Mouse (Mus musculus) limb, embryonic 15.5 days (tissue): ENCODE data around the gene Terf2. TPM values are rescaled to one million over a fixed set of nuclear protein-coding genes. Genes with fewer than 3 reads are reported as not detected.

Experiments used
- ATAC-seq: fragments of 200-750 bp; cut with Nextera tagmentation; 2 replicates; pipeline ENCODE4 v1.8.0; 2017; ENCODE audit warnings: low read depth, moderate TSS enrichment; ENCODE audit not compliant: insufficient number of reproducible peaks, low FRiP score, low TSS enrichment
- H3K27ac ChIP-seq: fragments of 300-500 bp; sonication (generic); 2 replicates; pipeline ENCODE4 v1.5.1; 2015; ENCODE audit warnings: moderate library complexity, mild to moderate bottlenecking, inconsistent platforms
- H3K27me3 ChIP-seq: fragments of 300-500 bp; sonication (generic); 2 replicates; pipeline ENCODE4 v1.6.1; 2015; ENCODE audit warnings: inconsistent platforms
- H3K36me3 ChIP-seq: fragments of 300-500 bp; sonication (generic); 2 replicates; pipeline ENCODE4 v1.6.1; 2015; ENCODE audit warnings: inconsistent platforms
- H3K4me1 ChIP-seq: fragments of 300-500 bp; sonication (generic); 2 replicates; pipeline ENCODE4 v1.6.1; 2015; ENCODE audit warnings: inconsistent platforms
- H3K4me2 ChIP-seq: fragments of 300-500 bp; sonication (generic); 2 replicates; pipeline ENCODE4 v1.6.1; 2015; ENCODE audit warnings: mild to moderate bottlenecking, inconsistent platforms
- H3K4me3 ChIP-seq: fragments of 300-500 bp; sonication (generic); 2 replicates; pipeline ENCODE4 v1.5.1; 2015; ENCODE audit warnings: mild to moderate bottlenecking, inconsistent platforms
- H3K9ac ChIP-seq: fragments of 300-500 bp; sonication (generic); 2 replicates; pipeline ENCODE4 v1.6.1; 2015; ENCODE audit warnings: inconsistent platforms
- H3K9me3 ChIP-seq: fragments of 300-500 bp; sonication (generic); 2 replicates; pipeline ENCODE4 v1.6.1; 2016; ENCODE audit warnings: inconsistent platforms
- WGBS: fragments of 180-500 bp; shearing (Covaris S2); methylation state at CpG from one replicate; pipeline ENCODE4 v1.1.7; 2015; 5-methylcytosine and 5-hydroxymethylcytosine counted together
- polyA plus RNA-seq: library from polyadenylated mRNA; unstranded; fragments of >200 nt; fragmentation: Nextera tagmentation; extraction: Ambion mirVana; gene quantifications from 2 replicates; pipeline ENCODE4 v1.2.1, GENCODE M21; 2015

The Terf2 gene
- polyA plus RNA-seq, 1 experiment from 2014 or later = 18.2 TPM

DNA sequence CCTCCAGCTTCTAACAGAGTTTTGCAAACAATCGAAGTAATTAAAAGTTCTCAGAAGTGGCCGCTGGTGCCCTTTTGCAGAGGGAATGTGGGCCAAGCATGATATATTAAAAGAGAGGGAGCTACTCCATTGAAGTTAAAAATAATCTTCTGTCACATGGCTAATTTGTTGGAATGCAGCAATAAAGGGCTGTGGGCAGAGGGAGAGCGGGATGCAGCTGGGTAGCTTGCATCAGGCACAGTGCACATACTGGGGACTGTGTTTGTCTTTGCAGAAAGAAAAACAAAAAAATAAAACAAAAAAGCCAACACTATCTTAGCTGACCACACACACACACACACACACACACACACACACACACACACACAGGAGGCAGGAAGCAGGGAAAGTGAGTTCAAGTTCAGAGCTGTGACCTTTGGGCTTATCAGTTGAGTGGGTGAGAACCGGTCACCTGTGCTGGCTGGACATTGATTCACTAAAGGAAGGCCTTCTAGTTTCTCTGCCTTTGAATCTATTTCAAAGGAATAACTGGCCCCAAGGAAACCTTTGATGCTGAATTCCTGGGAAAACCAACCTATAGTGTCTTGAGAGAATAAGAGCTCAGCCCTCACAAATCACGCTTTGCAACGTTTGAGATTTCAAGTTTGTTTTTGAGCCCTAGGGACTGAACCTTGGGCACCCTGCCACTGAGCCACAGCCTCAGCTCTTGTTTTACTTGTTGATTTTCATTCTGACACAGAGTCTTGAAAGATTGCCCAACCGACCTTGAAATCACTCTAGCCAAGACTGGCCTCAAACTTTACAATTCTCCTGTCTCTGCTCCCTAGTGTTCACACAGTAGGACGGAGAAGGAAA is 33.1 kb upstream of the Terf2 start:
- H3K9ac ChIP-seq = no peak overlapping the region
- H3K4me3 ChIP-seq = no peak overlapping the region
- H3K9me3 ChIP-seq = no peaks in the 10 kb centered on the region
- peaks cover 22% of the 10 kb centered on the region for H3K4me1 ChIP-seq
- WGBS = 34% methylated on average over 8 of the region's 8 CpGs
- H3K27me3 ChIP-seq = no peaks in the 10 kb centered on the region
- ATAC-seq = no peak
- H3K4me2 ChIP-seq = no peak overlapping the region
- H3K27ac ChIP-seq = peak overlapping the region; percentile 62
- no peaks in the 10 kb centered on the region for H3K36me3 ChIP-seq

DNA sequence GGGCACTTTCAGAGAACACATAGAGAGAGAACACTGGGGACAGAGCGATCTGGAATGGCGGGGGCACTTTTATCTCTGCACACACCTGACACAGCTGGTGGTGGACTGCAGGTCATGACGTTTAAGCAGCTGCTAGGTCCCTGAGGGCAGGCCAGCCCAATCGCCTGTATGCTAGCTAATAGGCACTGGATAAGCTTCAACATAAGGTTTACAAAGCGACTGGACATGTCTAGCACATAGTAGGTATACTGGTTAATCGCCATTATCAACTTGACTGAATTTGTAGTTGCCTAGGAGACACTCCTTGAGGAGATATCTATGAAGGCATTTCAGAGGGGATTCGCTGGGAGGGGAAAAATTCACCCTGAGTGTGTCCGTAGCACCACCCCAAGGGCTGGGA is 28.0 kb upstream of the Terf2 start:
- H3K4me1 ChIP-seq = peaks cover 9% of the 10 kb centered on the region
- no peak overlapping the region for H3K9ac ChIP-seq
- WGBS = 67% methylated on average over 8 of the region's 8 CpGs
- H3K9me3 ChIP-seq = no peaks in the 10 kb centered on the region
- H3K27me3 ChIP-seq = no peaks in the 10 kb centered on the region
- no peak overlapping the region for H3K4me3 ChIP-seq
- H3K36me3 ChIP-seq = no peaks in the 10 kb centered on the region
- ATAC-seq = no peak
- no peak overlapping the region for H3K27ac ChIP-seq
- no peak overlapping the region for H3K4me2 ChIP-seq

DNA sequence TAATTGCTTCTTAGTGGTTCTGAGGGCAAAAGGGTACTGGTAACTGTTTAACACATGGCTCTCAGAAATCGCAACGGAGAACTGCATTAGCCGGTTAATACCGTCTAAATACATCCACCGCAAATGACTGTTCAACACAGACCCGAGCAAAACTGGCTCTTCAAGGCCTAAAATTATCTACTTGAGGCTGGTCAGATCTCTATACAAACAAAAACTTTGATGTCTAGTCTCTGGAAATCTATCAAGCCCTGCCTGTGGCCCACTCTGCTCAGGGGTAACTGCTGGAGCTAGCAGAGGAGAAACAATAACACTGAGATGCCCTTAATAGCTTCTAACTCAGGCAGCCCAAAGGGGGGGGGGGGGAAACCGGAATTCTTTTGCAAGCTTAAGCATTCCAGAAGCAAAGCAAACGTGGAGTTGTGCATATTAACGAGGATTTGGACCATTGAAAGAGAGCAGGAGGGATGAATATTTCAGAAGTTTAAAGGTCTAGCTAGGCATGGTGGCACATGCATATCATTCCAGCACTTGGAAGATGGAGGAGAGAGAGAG is 26.8 kb upstream of the Terf2 start:
- ATAC-seq = no peak
- H3K27me3 ChIP-seq = no peaks in the 10 kb centered on the region
- no peak overlapping the region for H3K27ac ChIP-seq
- WGBS = 14% methylated on average over 9 of the region's 9 CpGs
- peaks cover 11% of the 10 kb centered on the region; the same call in 1 of the 2 replicates for H3K4me1 ChIP-seq
- H3K9me3 ChIP-seq = no peaks in the 10 kb centered on the region
- no peak overlapping the region for H3K9ac ChIP-seq
- no peak overlapping the region for H3K4me3 ChIP-seq
- no peak overlapping the region for H3K4me2 ChIP-seq
- no peaks in the 10 kb centered on the region for H3K36me3 ChIP-seq

DNA sequence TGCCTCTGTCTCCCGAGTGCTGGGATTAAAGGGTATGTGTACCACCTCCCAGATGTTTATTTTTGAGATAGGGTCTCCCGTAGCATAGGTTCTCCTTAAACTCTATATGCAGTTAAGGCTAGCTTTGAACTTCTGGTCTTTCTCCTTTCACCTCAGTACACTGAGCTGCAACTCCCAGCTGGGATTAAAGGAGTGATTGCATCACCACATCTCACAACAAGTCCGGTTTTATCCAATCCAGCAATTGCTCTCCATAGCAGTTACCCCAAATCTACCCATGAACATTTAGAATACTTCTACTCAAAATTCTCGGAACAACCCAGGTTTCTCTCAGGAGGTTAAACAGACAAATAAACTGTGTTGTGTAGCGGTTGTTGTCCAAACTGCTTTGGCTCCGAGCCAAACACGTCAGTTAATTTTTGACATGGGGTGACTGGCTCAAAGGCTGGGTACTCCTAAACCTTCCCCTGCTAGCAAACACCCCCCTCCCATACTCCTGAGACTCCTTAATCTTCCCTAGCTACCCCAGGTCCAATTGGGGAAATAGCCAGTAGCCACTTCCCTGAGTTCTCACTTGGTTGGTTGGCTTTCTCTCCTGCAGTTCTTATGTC is 25.4 kb upstream of the Terf2 start:
- no peak overlapping the region for H3K9ac ChIP-seq
- peaks cover 11% of the 10 kb centered on the region; the same call in 1 of the 2 replicates for H3K4me1 ChIP-seq
- H3K27me3 ChIP-seq = no peaks in the 10 kb centered on the region
- no peaks in the 10 kb centered on the region for H3K9me3 ChIP-seq
- ATAC-seq = no peak
- WGBS = 87% methylated on average over 7 of the region's 7 CpGs
- H3K4me2 ChIP-seq = no peak overlapping the region
- H3K4me3 ChIP-seq = no peak overlapping the region
- no peaks in the 10 kb centered on the region for H3K36me3 ChIP-seq
- no peak overlapping the region for H3K27ac ChIP-seq

DNA sequence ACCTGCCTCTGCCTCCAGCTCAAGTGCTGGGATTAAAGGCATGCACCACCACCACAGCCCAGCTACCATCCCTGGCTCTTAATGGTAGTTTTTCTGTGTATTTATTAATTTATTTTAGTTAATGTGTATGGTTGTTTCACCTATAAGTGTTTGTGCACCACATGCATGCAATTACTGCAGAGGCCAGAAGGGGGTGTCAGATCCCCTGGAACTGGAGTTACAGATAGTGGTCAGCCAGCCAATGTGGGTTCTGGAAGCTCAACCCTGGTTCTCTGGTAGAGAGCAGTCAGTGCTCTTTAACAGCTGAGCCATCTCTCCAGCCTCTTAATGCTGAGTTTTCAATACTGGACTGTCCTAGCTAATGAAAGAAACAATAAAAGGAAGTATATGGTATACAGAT is 24.5 kb upstream of the Terf2 start:
- no peak overlapping the region for H3K4me2 ChIP-seq
- no peak overlapping the region for H3K4me3 ChIP-seq
- no peak for ATAC-seq
- no peaks in the 10 kb centered on the region for H3K9me3 ChIP-seq
- no peaks in the 10 kb centered on the region for H3K27me3 ChIP-seq
- no peaks in the 10 kb centered on the region for H3K36me3 ChIP-seq
- H3K9ac ChIP-seq = no peak overlapping the region
- H3K4me1 ChIP-seq = peaks cover 18% of the 10 kb centered on the region
- no peak overlapping the region for H3K27ac ChIP-seq

DNA sequence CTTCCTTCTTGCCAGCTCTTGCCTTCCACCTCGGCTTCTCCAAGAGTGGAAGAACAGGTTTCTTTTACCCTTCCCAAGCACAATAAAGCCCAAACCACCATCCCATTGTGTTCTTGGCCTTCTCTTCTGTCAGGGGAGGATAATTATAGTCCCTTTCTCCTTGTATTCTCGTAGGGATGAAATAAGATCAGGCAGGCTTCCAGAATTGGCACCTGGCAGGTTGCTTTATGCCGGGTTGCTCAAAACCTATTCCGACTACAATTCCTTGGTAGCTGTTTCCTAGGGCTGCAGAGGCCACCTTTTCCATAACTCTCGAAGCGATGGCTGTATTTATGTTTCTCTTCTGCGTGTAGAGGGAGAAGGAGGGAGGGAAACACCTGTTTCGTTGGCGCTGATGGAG is 23.1 kb upstream of the Terf2 start:
- no peak for ATAC-seq
- H3K27ac ChIP-seq = peak overlapping the region; percentile 65
- H3K4me2 ChIP-seq = no peak overlapping the region
- peaks cover 27% of the 10 kb centered on the region for H3K4me1 ChIP-seq
- no peak overlapping the region for H3K4me3 ChIP-seq
- 43% methylated on average over 9 of the region's 9 CpGs for WGBS
- H3K9ac ChIP-seq = no peak overlapping the region
- no peaks in the 10 kb centered on the region for H3K9me3 ChIP-seq
- H3K36me3 ChIP-seq = no peaks in the 10 kb centered on the region
- no peaks in the 10 kb centered on the region for H3K27me3 ChIP-seq

DNA sequence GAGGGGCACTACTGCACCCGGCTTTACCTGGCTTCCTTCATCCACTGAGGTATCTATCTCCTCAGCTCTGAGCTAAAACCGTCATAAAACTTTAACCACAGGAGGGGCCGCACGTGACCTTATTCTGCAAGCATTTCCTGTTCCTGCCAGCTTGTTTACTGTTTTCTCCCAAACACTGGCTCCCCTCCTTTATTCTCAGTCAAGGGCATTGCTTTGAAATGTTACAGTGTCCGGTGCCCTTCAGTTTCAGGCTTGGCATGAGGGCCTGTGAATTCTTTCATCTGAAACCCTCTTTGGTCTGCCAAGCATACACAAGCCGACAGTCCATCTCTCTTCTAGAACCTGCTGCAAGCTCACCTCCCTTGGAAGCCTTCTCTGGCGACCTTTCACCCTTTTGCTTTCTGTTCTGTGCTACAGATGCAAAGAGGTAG is 22.5 kb upstream of the Terf2 start:
- H3K9ac ChIP-seq = no peak overlapping the region
- no peaks in the 10 kb centered on the region for H3K27me3 ChIP-seq
- peaks cover 31% of the 10 kb centered on the region for H3K4me1 ChIP-seq
- H3K4me2 ChIP-seq = no peak overlapping the region
- no peak for ATAC-seq
- no peak overlapping the region for H3K4me3 ChIP-seq
- H3K27ac ChIP-seq = peak overlapping the region; percentile 65
- no peaks in the 10 kb centered on the region for H3K9me3 ChIP-seq
- 25% methylated on average over 7 of the region's 7 CpGs for WGBS
- no peaks in the 10 kb centered on the region for H3K36me3 ChIP-seq

DNA sequence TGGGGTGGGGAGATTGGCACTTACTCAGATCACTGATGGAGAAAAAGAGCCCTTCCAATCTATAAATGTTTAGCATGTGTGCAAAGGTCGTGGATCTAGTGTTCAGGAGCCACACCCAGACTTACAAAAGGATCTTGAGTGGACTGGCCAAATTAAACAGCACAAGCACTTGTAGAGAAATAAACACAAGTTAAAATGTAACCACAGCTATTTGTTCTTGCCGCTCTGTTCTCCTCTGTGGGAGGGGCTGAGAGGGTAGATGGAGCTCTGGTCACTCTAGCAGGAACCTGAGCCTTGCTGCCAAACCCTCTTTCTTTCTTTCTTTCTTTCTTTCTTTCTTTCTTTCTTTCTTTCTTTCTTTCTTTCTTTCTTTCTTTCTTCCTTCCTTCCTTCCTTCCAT is 20.7 kb upstream of the Terf2 start:
- no peak overlapping the region for H3K4me3 ChIP-seq
- H3K4me2 ChIP-seq = no peak overlapping the region
- H3K4me1 ChIP-seq = peaks cover 38% of the 10 kb centered on the region
- 54% methylated on average over 2 of the region's 2 CpGs for WGBS
- no peak for ATAC-seq
- H3K36me3 ChIP-seq = no peaks in the 10 kb centered on the region
- no peaks in the 10 kb centered on the region for H3K9me3 ChIP-seq
- H3K9ac ChIP-seq = no peak overlapping the region
- no peaks in the 10 kb centered on the region for H3K27me3 ChIP-seq
- H3K27ac ChIP-seq = no peak overlapping the region

DNA sequence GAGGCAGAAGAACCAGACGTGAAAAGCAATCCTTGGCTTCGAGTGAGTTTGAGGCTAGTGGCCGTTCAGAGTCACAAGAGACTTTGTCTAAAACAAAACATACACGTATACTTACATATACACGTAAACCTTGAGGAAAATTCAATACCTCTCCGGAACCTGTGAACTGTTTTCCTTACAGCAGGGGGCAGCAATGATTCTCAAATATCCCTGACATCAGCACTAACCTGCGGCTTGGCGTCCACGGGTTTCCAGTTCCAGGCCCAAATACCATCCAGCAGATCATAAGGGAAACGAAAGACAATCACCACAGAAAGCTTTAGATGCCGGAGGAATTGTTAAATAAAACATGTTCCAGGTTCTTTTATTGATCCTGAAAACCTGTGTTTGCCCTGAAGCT is 19.7 kb upstream of the Terf2 start:
- Histone ChIP-seq H3K9ac (no peak overlapping the region), H3K4me2 (no peak overlapping the region), H3K4me3 (no peak overlapping the region), H3K9me3 (no peaks in the 10 kb centered on the region), H3K4me1 (peaks cover 39% of the 10 kb centered on the region), H3K36me3 (no peaks in the 10 kb centered on the region), H3K27me3 (no peaks in the 10 kb centered on the region), H3K27ac (no peak overlapping the region)
- ATAC-seq = no peak
- WGBS = 10% methylated on average over 11 of the region's 11 CpGs

DNA sequence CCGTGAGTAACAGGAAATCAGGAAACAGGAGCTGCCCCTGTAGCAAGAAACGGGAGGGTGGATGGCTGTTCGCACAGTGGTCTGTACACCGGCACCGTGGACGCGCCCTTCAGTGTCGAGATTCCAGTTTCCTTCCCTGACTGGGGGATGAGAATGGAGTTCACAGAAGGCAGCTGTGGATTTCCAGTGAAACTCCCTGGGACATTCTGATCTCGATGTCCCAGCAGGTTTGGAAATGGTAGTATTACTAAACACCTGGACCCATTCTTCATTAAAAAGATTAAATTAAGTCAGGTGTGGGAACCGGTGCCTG is 18.6 kb upstream of the Terf2 start:
- Histone ChIP-seq H3K9me3 (no peaks in the 10 kb centered on the region), H3K4me3 (no peak overlapping the region), H3K27ac (peak overlapping the region; percentile 77), H3K9ac (0 out of 2 replicates have a peak overlapping the region, but pooled peaks have one; percentile 14), H3K4me2 (peak overlapping the region; percentile 15; the same call in 1 of the 2 replicates), H3K4me1 (peaks cover 41% of the 10 kb centered on the region), H3K36me3 (no peaks in the 10 kb centered on the region), H3K27me3 (no peaks in the 10 kb centered on the region)
- WGBS = 32% methylated on average over 10 of the region's 10 CpGs
- ATAC-seq = no peak

DNA sequence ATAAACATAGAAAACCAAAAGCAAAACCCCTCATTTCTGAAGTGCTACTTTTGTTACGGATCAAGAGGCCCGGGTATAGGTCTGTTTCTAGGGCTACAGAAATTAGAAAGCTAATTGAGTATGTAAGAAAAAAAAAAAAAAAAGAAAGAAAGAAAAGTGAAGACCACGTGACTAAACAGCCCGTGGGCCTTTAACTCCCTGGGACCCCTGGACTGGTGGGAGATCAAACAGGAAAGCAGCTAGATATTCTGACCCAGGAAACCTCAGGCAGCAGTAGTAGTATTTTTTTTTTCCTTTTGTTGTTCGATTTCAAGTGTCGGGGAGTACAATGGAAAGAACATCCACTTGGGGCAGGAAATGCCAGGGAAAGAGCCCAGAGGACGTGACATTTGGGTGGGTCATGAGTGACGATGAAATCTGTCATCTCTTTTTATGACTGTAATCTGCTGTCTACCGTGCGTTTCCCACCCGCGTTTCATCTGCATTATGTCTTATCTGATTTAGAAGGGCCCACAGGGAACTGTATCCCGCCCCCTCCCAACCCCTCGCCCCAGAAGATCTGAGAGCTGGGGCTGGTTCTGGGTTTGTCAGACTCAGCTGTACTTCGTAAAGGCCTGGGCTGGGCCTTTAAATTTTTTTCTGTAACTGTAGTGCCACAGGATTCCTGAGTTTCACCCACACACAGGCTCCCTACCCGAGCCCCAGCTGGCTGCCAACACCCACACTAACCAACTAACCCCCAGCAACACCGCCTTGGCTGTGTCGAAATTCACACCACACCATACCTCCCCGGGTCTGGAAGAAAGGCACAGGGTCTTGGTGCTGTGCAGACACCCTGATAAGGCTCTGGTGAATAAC is 18.0 kb upstream of the Terf2 start:
- peaks cover 38% of the 10 kb centered on the region for H3K4me1 ChIP-seq
- peak overlapping the region; percentile 15; the same call in 1 of the 2 replicates for H3K4me2 ChIP-seq
- 0 out of 2 replicates have a peak overlapping the region, but pooled peaks have one; percentile 14 for H3K9ac ChIP-seq
- H3K27me3 ChIP-seq = no peaks in the 10 kb centered on the region
- 21% methylated on average over 19 of the region's 19 CpGs for WGBS
- H3K36me3 ChIP-seq = no peaks in the 10 kb centered on the region
- peak overlapping the region; percentile 77 for H3K27ac ChIP-seq
- H3K9me3 ChIP-seq = no peaks in the 10 kb centered on the region
- ATAC-seq = peak; percentile 64
- H3K4me3 ChIP-seq = no peak overlapping the region
